Mouse (Mus musculus) liver, embryonic 14.5 days (tissue): ENCODE results near the gene Hmgcs2.

Source experiments
- CTCF ChIP-seq: IDR thresholded peaks from 2 replicates; pipeline ENCODE4 v1.5.1; 2016; ENCODE audit warnings: antibody characterized with exemption, low read depth, control low read depth
- EP300 ChIP-seq: IDR thresholded peaks from 2 replicates; pipeline ENCODE4 v1.6.1; 2016; ENCODE audit warnings: antibody characterized with exemption, low read depth

DNA sequence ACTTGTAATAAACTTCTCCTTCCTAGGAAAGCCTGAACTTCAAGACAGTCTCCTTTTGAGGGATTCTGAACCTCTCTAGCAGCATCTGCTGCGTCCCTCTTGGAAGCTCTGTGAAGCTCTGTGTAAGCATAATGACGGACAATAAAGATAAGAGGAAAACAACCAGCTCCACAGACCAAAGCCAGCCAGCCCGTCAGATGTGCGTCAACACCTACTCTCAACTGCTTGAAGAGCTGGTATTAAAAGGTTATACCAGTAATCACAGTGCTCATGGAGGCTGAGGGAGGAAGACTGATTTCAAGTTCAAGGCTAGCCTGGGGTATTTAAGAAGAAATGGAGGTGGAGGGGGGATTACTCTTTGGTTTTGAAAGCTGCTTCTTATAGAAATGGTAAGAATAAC, 553 bp upstream of the Hmgcs2 start:
- TF ChIP-seq CTCF (no peak), EP300 (no peak)
